Mouse (Mus musculus): ENCODE data around the gene 9230104L09Rik. TPM values are rescaled to one million over a fixed set of nuclear protein-coding genes. Genes with fewer than 3 reads are reported as not detected.

The 9230104L09Rik gene
- polyA plus RNA-seq, 1 experiment from 2014 or later = 0.94 TPM

- Histone ChIP-seq H3K9ac (replicated peaks; ENCODE audit: low read depth) (no peak overlapping the region), H3K4me1 (ENCODE audit: insufficient read depth, low read depth, low read length) (no peaks in the 10 kb centered on the region), H3K36me3 (ENCODE audit: insufficient read depth, low read length) (no peaks in the 10 kb centered on the region), H3K9me3 (ENCODE audit: low read length) (no peaks in the 10 kb centered on the region), H3K4me3 (ENCODE audit: low read depth, low read length) (no peak overlapping the region), H3K4me2 (replicated peaks; ENCODE audit: low read depth, low read length) (no peak overlapping the region), H3K27me3 (replicated peaks; ENCODE audit: insufficient read depth, low read length) (no peaks in the 10 kb centered on the region), H3K27ac (ENCODE audit: low read length) (no peak overlapping the region)
- ATAC-seq = no peak
- DNase-seq (ENCODE audit: low spot score) = no peak
- TF ChIP-seq EP300 (IDR thresholded peaks at IDR 0.05) (0 out of 2 replicates have a peak, but pooled peaks have one; percentile 15), CTCF (IDR thresholded peaks at IDR 0.05) (no peak)
Observed at GRCm38 (mm10) chr2:148861693-148862092, 3.1 kb downstream of the 9230104L09Rik start.

- TF ChIP-seq EP300 (IDR thresholded peaks at IDR 0.05) (no peak), CTCF (IDR thresholded peaks at IDR 0.05) (no peak)
- no peaks in the 10 kb centered on the region for H3K36me3 ChIP-seq (ENCODE audit: insufficient read depth, low read length)
- no peak overlapping the region for H3K4me2 ChIP-seq (replicated peaks; ENCODE audit: low read depth, low read length)
- no peak overlapping the region for H3K27ac ChIP-seq (ENCODE audit: low read length)
- no peaks in the 10 kb centered on the region for H3K27me3 ChIP-seq (replicated peaks; ENCODE audit: insufficient read depth, low read length)
- no peaks in the 10 kb centered on the region for H3K9me3 ChIP-seq (ENCODE audit: low read length)
- H3K4me3 ChIP-seq (ENCODE audit: low read depth, low read length) = no peak overlapping the region
- WGBS = 71% methylated on average over 4 of the region's 4 CpGs
- H3K4me1 ChIP-seq (ENCODE audit: insufficient read depth, low read depth, low read length) = no peaks in the 10 kb centered on the region
- no peak overlapping the region for H3K9ac ChIP-seq (replicated peaks; ENCODE audit: low read depth)
- ATAC-seq = no peak
- no peak for DNase-seq (ENCODE audit: low spot score)
Observed at GRCm38 (mm10) chr2:148860993-148861392, 3.8 kb downstream of the 9230104L09Rik start.

DNA sequence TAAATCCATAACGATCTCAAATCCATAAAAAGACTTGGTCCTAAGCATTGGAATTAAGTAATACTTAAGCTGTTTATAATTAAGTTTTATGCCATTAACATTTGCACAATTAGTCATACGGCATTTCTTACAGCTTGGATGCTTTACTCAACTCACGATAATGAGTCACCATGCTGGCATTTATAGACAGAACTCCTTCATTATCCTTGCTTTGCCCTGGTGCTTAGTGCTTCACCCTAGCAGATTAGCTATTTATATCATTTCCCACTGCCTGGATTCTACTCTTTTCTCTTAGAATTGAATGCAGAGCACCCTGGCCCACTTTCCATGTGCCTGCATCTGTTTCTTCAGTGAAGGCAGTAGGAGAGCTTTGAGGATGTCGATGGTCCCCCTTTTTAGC lies 7.3 kb downstream of the 9230104L09Rik start:
- Histone ChIP-seq H3K36me3 (ENCODE audit: insufficient read depth, low read length) (no peaks in the 10 kb centered on the region), H3K4me2 (replicated peaks; ENCODE audit: low read depth, low read length) (no peak overlapping the region), H3K9ac (replicated peaks; ENCODE audit: low read depth) (no peak overlapping the region), H3K27ac (ENCODE audit: low read length) (no peak overlapping the region; the same call in 1 of the 2 replicates), H3K9me3 (ENCODE audit: low read length) (no peaks in the 10 kb centered on the region), H3K4me3 (ENCODE audit: low read depth, low read length) (no peak overlapping the region), H3K4me1 (ENCODE audit: insufficient read depth, low read depth, low read length) (no peaks in the 10 kb centered on the region), H3K27me3 (replicated peaks; ENCODE audit: insufficient read depth, low read length) (no peaks in the 10 kb centered on the region)
- 56% methylated on average over 4 of the region's 4 CpGs for WGBS
- TF ChIP-seq EP300 (IDR thresholded peaks at IDR 0.05) (no peak), CTCF (IDR thresholded peaks at IDR 0.05) (no peak)
- ATAC-seq (no peak; the same call in 1 of the 2 replicates), DNase-seq (ENCODE audit: low spot score) (peak; percentile 46)

- peak overlapping the region; percentile 37 for H3K4me2 ChIP-seq (replicated peaks; ENCODE audit: low read depth, low read length)
- H3K36me3 ChIP-seq (ENCODE audit: insufficient read depth, low read length) = no peaks in the 10 kb centered on the region
- no peak for TF ChIP-seq CTCF (IDR thresholded peaks at IDR 0.05)
- TF ChIP-seq EP300 (IDR thresholded peaks at IDR 0.05) = no peak
- peak; percentile 62 for ATAC-seq
- WGBS = 20% methylated on average over 8 of the region's 8 CpGs
- no peaks in the 10 kb centered on the region for H3K9me3 ChIP-seq (ENCODE audit: low read length)
- H3K27me3 ChIP-seq (replicated peaks; ENCODE audit: insufficient read depth, low read length) = no peaks in the 10 kb centered on the region
- H3K4me3 ChIP-seq (ENCODE audit: low read depth, low read length) = peak overlapping the region; percentile 4; the same call in 1 of the 2 replicates
- peak overlapping the region; percentile 22; the same call in 1 of the 2 replicates for H3K27ac ChIP-seq (ENCODE audit: low read length)
- no peak overlapping the region for H3K9ac ChIP-seq (replicated peaks; ENCODE audit: low read depth)
- DNase-seq (ENCODE audit: low spot score) = peak; percentile 58
- no peaks in the 10 kb centered on the region for H3K4me1 ChIP-seq (ENCODE audit: insufficient read depth, low read depth, low read length)
Observed at GRCm38 (mm10) chr2:148856630-148857400, 8.0 kb downstream of the 9230104L09Rik start.

- Histone ChIP-seq H3K36me3 (ENCODE audit: insufficient read depth, low read length) (no peaks in the 10 kb centered on the region), H3K27me3 (replicated peaks; ENCODE audit: insufficient read depth, low read length) (no peaks in the 10 kb centered on the region), H3K9me3 (ENCODE audit: low read length) (no peaks in the 10 kb centered on the region), H3K27ac (ENCODE audit: low read length) (no peak overlapping the region), H3K4me1 (ENCODE audit: insufficient read depth, low read depth, low read length) (no peaks in the 10 kb centered on the region), H3K9ac (replicated peaks; ENCODE audit: low read depth) (no peak overlapping the region), H3K4me2 (replicated peaks; ENCODE audit: low read depth, low read length) (no peak overlapping the region), H3K4me3 (ENCODE audit: low read depth, low read length) (no peak overlapping the region)
- 33% methylated on average over 8 of the region's 8 CpGs for WGBS
- peak; percentile 81 for ATAC-seq
- TF ChIP-seq EP300 (IDR thresholded peaks at IDR 0.05) = no peak
- TF ChIP-seq CTCF (IDR thresholded peaks at IDR 0.05) = peak; percentile 86
- DNase-seq (ENCODE audit: low spot score) = peak; percentile 87
Observed at GRCm38 (mm10) chr2:148851116-148851906, 13.5 kb downstream of the 9230104L09Rik start.

- Histone ChIP-seq H3K4me2 (replicated peaks; ENCODE audit: low read depth, low read length) (no peak overlapping the region), H3K9me3 (ENCODE audit: low read length) (no peaks in the 10 kb centered on the region), H3K36me3 (ENCODE audit: insufficient read depth, low read length) (no peaks in the 10 kb centered on the region), H3K4me3 (ENCODE audit: low read depth, low read length) (no peak overlapping the region), H3K4me1 (ENCODE audit: insufficient read depth, low read depth, low read length) (no peaks in the 10 kb centered on the region; the same call in 1 of the 2 replicates), H3K27me3 (replicated peaks; ENCODE audit: insufficient read depth, low read length) (no peaks in the 10 kb centered on the region), H3K9ac (replicated peaks; ENCODE audit: low read depth) (no peak overlapping the region), H3K27ac (ENCODE audit: low read length) (peak overlapping the region; percentile 33; the same call in 1 of the 2 replicates)
- WGBS = 36% methylated on average over 2 of the region's 2 CpGs
- TF ChIP-seq CTCF (IDR thresholded peaks at IDR 0.05) (no peak), EP300 (IDR thresholded peaks at IDR 0.05) (peak; percentile 69)
- peak; percentile 68 for ATAC-seq
- DNase-seq (ENCODE audit: low spot score) = peak; percentile 56
Observed at GRCm38 (mm10) chr2:148839224-148839623, 25.6 kb downstream of the 9230104L09Rik start.
